Mouse (Mus musculus): Measurements from ENCODE around the gene Nudcd2. TPM values are rescaled to one million over a fixed set of nuclear protein-coding genes. Genes with fewer than 3 reads are reported as not detected.

Gene Nudcd2
- polyA plus RNA-seq, 1 experiment, result 26.5 TPM

GRCm38 (mm10) chr11:40753836-40754235, 20.4 kb downstream of the Nudcd2 start:
- H3K4me3 ChIP-seq (ENCODE audit: insufficient read depth, low read length), result peak overlapping the region; percentile 43; the same call in 1 of the 2 replicates
- TF ChIP-seq CTCF (IDR thresholded peaks at IDR 0.05; ENCODE audit: low read depth, low read length), result no peak
- no peak for TF ChIP-seq POLR2A (IDR thresholded peaks at IDR 0.05; ENCODE audit: borderline replicate concordance, low read depth, low read length)
- H3K4me1 ChIP-seq (ENCODE audit: control insufficient read depth, insufficient read depth, low read length), result peaks cover 7% of the 10 kb centered on the region
- H3K27ac ChIP-seq (ENCODE audit: insufficient read depth, low read depth, low read length), result no peak overlapping the region

GRCm38 (mm10) chr11:40754664-40755107, 21.2 kb downstream of the Nudcd2 start:
- TF ChIP-seq CTCF (IDR thresholded peaks at IDR 0.05; ENCODE audit: low read depth, low read length), result no peak
- TF ChIP-seq POLR2A (IDR thresholded peaks at IDR 0.05; ENCODE audit: borderline replicate concordance, low read depth, low read length), result no peak
- Histone ChIP-seq H3K4me3 (ENCODE audit: insufficient read depth, low read length) (peak overlapping the region; percentile 78), H3K4me1 (ENCODE audit: control insufficient read depth, insufficient read depth, low read length) (peaks cover 7% of the 10 kb centered on the region), H3K27ac (ENCODE audit: insufficient read depth, low read depth, low read length) (peak overlapping the region; percentile 50)

- Histone ChIP-seq H3K4me3 (ENCODE audit: insufficient read depth, low read length) (peak within 1 kb of the TSS; percentile 78), H3K27ac (ENCODE audit: insufficient read depth, low read depth, low read length) (peak within 1 kb of the TSS; percentile 68), H3K4me1 (ENCODE audit: control insufficient read depth, insufficient read depth, low read length) (peaks cover 7% of the 10 kb centered on the region)
- TF ChIP-seq CTCF (IDR thresholded peaks at IDR 0.05; ENCODE audit: low read depth, low read length) (no peak), POLR2A (IDR thresholded peaks at IDR 0.05; ENCODE audit: borderline replicate concordance, low read depth, low read length) (peak; percentile 90)
Measured at GRCm38 (mm10) chr11:40755109-40755627, 21.7 kb downstream of the Nudcd2 start, which contains the start of gene Ccng1. Ccng1 (minus strand) TSS chr11:40755311.

- no peak for TF ChIP-seq CTCF (IDR thresholded peaks at IDR 0.05; ENCODE audit: low read depth, low read length)
- no peak for TF ChIP-seq POLR2A (IDR thresholded peaks at IDR 0.05; ENCODE audit: borderline replicate concordance, low read depth, low read length)
- H3K4me3 ChIP-seq (ENCODE audit: insufficient read depth, low read length), result no peak overlapping the region
- H3K4me1 ChIP-seq (ENCODE audit: control insufficient read depth, insufficient read depth, low read length), result peaks cover 7% of the 10 kb centered on the region
- peak overlapping the region; percentile 68 for H3K27ac ChIP-seq (ENCODE audit: insufficient read depth, low read depth, low read length)
Measured at GRCm38 (mm10) chr11:40755968-40756367, 22.5 kb downstream of the Nudcd2 start.

- no peak overlapping the region for H3K4me3 ChIP-seq (ENCODE audit: insufficient read depth, low read length)
- TF ChIP-seq CTCF (IDR thresholded peaks at IDR 0.05; ENCODE audit: low read depth, low read length) (no peak), POLR2A (IDR thresholded peaks at IDR 0.05; ENCODE audit: borderline replicate concordance, low read depth, low read length) (no peak)
- H3K27ac ChIP-seq (ENCODE audit: insufficient read depth, low read depth, low read length), result no peak overlapping the region
- peaks cover 5% of the 10 kb centered on the region for H3K4me1 ChIP-seq (ENCODE audit: control insufficient read depth, insufficient read depth, low read length)
Measured at GRCm38 (mm10) chr11:40759896-40760295, 26.4 kb downstream of the Nudcd2 start.

GRCm38 (mm10) chr11:40763395-40763794, 29.9 kb downstream of the Nudcd2 start:
- TF ChIP-seq CTCF (IDR thresholded peaks at IDR 0.05; ENCODE audit: low read depth, low read length) (no peak), POLR2A (IDR thresholded peaks at IDR 0.05; ENCODE audit: borderline replicate concordance, low read depth, low read length) (no peak)
- Histone ChIP-seq H3K27ac (ENCODE audit: insufficient read depth, low read depth, low read length) (no peak overlapping the region), H3K4me3 (ENCODE audit: insufficient read depth, low read length) (no peak overlapping the region), H3K4me1 (ENCODE audit: control insufficient read depth, insufficient read depth, low read length) (0 out of 2 replicates have a peak, but pooled peaks cover 2% of the 10 kb centered on the region)

- Histone ChIP-seq H3K4me3 (ENCODE audit: insufficient read depth, low read length) (no peak overlapping the region), H3K4me1 (ENCODE audit: control insufficient read depth, insufficient read depth, low read length) (0 out of 2 replicates have a peak, but pooled peaks cover 2% of the 10 kb centered on the region), H3K27ac (ENCODE audit: insufficient read depth, low read depth, low read length) (no peak overlapping the region)
- no peak for TF ChIP-seq CTCF (IDR thresholded peaks at IDR 0.05; ENCODE audit: low read depth, low read length)
- no peak for TF ChIP-seq POLR2A (IDR thresholded peaks at IDR 0.05; ENCODE audit: borderline replicate concordance, low read depth, low read length)
Measured at GRCm38 (mm10) chr11:40764690-40765089, 31.2 kb downstream of the Nudcd2 start.

GRCm38 (mm10) chr11:40775315-40776269, 42.1 kb downstream of the Nudcd2 start:
- TF ChIP-seq CTCF (IDR thresholded peaks at IDR 0.05; ENCODE audit: low read depth, low read length) (no peak), POLR2A (IDR thresholded peaks at IDR 0.05; ENCODE audit: borderline replicate concordance, low read depth, low read length) (no peak)
- Histone ChIP-seq H3K4me1 (ENCODE audit: control insufficient read depth, insufficient read depth, low read length) (no peaks in the 10 kb centered on the region), H3K4me3 (ENCODE audit: insufficient read depth, low read length) (no peak overlapping the region), H3K27ac (ENCODE audit: insufficient read depth, low read depth, low read length) (no peak overlapping the region)

GRCm38 (mm10) chr11:40781857-40782256, 48.4 kb downstream of the Nudcd2 start:
- no peak for TF ChIP-seq CTCF (IDR thresholded peaks at IDR 0.05; ENCODE audit: low read depth, low read length)
- no peak for TF ChIP-seq POLR2A (IDR thresholded peaks at IDR 0.05; ENCODE audit: borderline replicate concordance, low read depth, low read length)
- no peak overlapping the region for H3K27ac ChIP-seq (ENCODE audit: insufficient read depth, low read depth, low read length)
- H3K4me3 ChIP-seq (ENCODE audit: insufficient read depth, low read length), result no peak overlapping the region

GRCm38 (mm10) chr11:40783346-40783745, 49.9 kb downstream of the Nudcd2 start:
- no peak overlapping the region for H3K27ac ChIP-seq (ENCODE audit: insufficient read depth, low read depth, low read length)
- no peak overlapping the region for H3K4me3 ChIP-seq (ENCODE audit: insufficient read depth, low read length)
- TF ChIP-seq CTCF (IDR thresholded peaks at IDR 0.05; ENCODE audit: low read depth, low read length), result no peak
- no peak for TF ChIP-seq POLR2A (IDR thresholded peaks at IDR 0.05; ENCODE audit: borderline replicate concordance, low read depth, low read length)
- H3K4me1 ChIP-seq (ENCODE audit: control insufficient read depth, insufficient read depth, low read length), result no peaks in the 10 kb centered on the region

More at GRCm38 (mm10) chr11:40781857-40782256, 48.4 kb downstream of the Nudcd2 start:
- no peaks in the 10 kb centered on the region for H3K4me1 ChIP-seq (ENCODE audit: control insufficient read depth, insufficient read depth, low read length)
